Mouse (Mus musculus) spleen, adult 2 months (tissue): ENCODE measurements at regions not wholly inside any gene's neighbourhood (a gene's known extent, or its start where the extent isn't known, plus 50 kb on each side); places are given as distances from the start of the nearest gene placed in this dataset.

ENCODE experiments used
- DNase-seq, 2 experiments: peaks; one replicate each; pipeline versions ENCODE4 v3.0.0 to v3.0.0-alpha.2; 2012 to 2021; ENCODE audit warnings: low spot score in 2 of 2, low read depth in 1 of 2
- H3K27ac ChIP-seq: fragments of 200-500 bp; 2 replicates; pipeline ENCODE4 v1.5.1; 2012; ENCODE audit warnings: low read length, inconsistent platforms; ENCODE audit not compliant: insufficient read depth
- H3K27me3 ChIP-seq: fragments of 200-500 bp; 2 replicates; pipeline ENCODE4 v1.6.1; 2012; ENCODE audit warnings: mild to moderate bottlenecking, moderate library complexity, low read length, inconsistent platforms; ENCODE audit not compliant: control insufficient read depth, insufficient read depth
- H3K36me3 ChIP-seq: fragments of 200-500 bp; 2 replicates; pipeline ENCODE4 v1.6.1; 2012; ENCODE audit warnings: mild to moderate bottlenecking, low read length, inconsistent platforms; ENCODE audit not compliant: control insufficient read depth, insufficient read depth
- H3K4me1 ChIP-seq: fragments of 200-500 bp; 2 replicates; pipeline ENCODE4 v1.6.1; 2011; ENCODE audit warnings: inconsistent platforms; ENCODE audit not compliant: control insufficient read depth, insufficient read depth, insufficient read length
- H3K4me3 ChIP-seq: fragments of 200-500 bp; 2 replicates; pipeline ENCODE4 v1.5.1; 2011; ENCODE audit warnings: mild to moderate bottlenecking, inconsistent platforms; ENCODE audit not compliant: insufficient read depth, insufficient read length; ENCODE audit errors: extremely low read depth
- CTCF ChIP-seq: fragments of 200-500 bp; IDR thresholded peaks from 2 replicates; pipeline ENCODE4 v1.5.1; 2011; ENCODE audit warnings: mild to moderate bottlenecking, inconsistent platforms; ENCODE audit not compliant: insufficient read depth, insufficient read length, insufficient replicate concordance; ENCODE audit errors: extremely low read depth
- POLR2A ChIP-seq: fragments of 200-500 bp; IDR thresholded peaks from 2 replicates; pipeline ENCODE4 v1.6.1; 2011; ENCODE audit warnings: low read depth, low read length, inconsistent platforms
- WGBS: fragments of 180-500 bp; shearing (Covaris S2); methylation state at CpG from one replicate; pipeline ENCODE4 v1.1.7; 2018; 5-methylcytosine and 5-hydroxymethylcytosine counted together

GRCm38 (mm10) chr19:26296360-26296759, 308.5 kb upstream of the Smarca2 start:
- Histone ChIP-seq H3K36me3 (no peaks in the 10 kb centered on the region), H3K27me3 (no peaks in the 10 kb centered on the region), H3K27ac (no peak overlapping the region), H3K4me3 (no peak overlapping the region), H3K4me1 (no peaks in the 10 kb centered on the region)
- TF ChIP-seq CTCF (no peak), POLR2A (no peak)
- no peak for DNase-seq
- WGBS = 69% methylated on average over 6 of the region's 6 CpGs

GRCm38 (mm10) chr19:26308477-26309135, 296.2 kb upstream of the Smarca2 start:
- H3K27ac ChIP-seq = no peak overlapping the region
- no peaks in the 10 kb centered on the region for H3K27me3 ChIP-seq
- no peak overlapping the region for H3K4me3 ChIP-seq
- H3K4me1 ChIP-seq = no peaks in the 10 kb centered on the region
- DNase-seq = no peak
- WGBS = 91% methylated on average over 1 of the region's 1 CpGs
- no peaks in the 10 kb centered on the region for H3K36me3 ChIP-seq
- no peak for TF ChIP-seq CTCF
- TF ChIP-seq POLR2A = no peak

GRCm38 (mm10) chr19:26318977-26319376, 285.9 kb upstream of the Smarca2 start:
- H3K36me3 ChIP-seq = no peaks in the 10 kb centered on the region
- H3K4me1 ChIP-seq = no peaks in the 10 kb centered on the region
- DNase-seq = no peak
- no peak overlapping the region for H3K4me3 ChIP-seq
- 86% methylated on average over 2 of the region's 2 CpGs for WGBS
- no peak overlapping the region for H3K27ac ChIP-seq
- H3K27me3 ChIP-seq = no peaks in the 10 kb centered on the region
- TF ChIP-seq POLR2A (no peak), CTCF (no peak)

GRCm38 (mm10) chr19:26323682-26324081, 281.2 kb upstream of the Smarca2 start:
- no peaks in the 10 kb centered on the region for H3K36me3 ChIP-seq
- no peaks in the 10 kb centered on the region for H3K4me1 ChIP-seq
- TF ChIP-seq POLR2A = no peak
- TF ChIP-seq CTCF = no peak
- WGBS = 79% methylated on average over 5 of the region's 5 CpGs
- no peak overlapping the region for H3K27ac ChIP-seq
- DNase-seq = no peak
- no peak overlapping the region for H3K4me3 ChIP-seq
- H3K27me3 ChIP-seq = no peaks in the 10 kb centered on the region

GRCm38 (mm10) chr19:26339120-26339519, 265.7 kb upstream of the Smarca2 start:
- DNase-seq = no peak

GRCm38 (mm10) chr19:26340155-26340554, 264.7 kb upstream of the Smarca2 start:
- no peaks in the 10 kb centered on the region for H3K36me3 ChIP-seq
- 75% methylated on average over 3 of the region's 3 CpGs for whole genome bisulfite sequencing
- no peak overlapping the region for H3K4me3 ChIP-seq
- no peak overlapping the region for H3K27ac ChIP-seq
- no peaks in the 10 kb centered on the region for H3K27me3 ChIP-seq
- DNase-seq = no peak
- H3K4me1 ChIP-seq = no peaks in the 10 kb centered on the region
- no peak for TF ChIP-seq CTCF
- TF ChIP-seq POLR2A = no peak

More at GRCm38 (mm10) chr19:26339120-26339519, 265.7 kb upstream of the Smarca2 start:
- no peaks in the 10 kb centered on the region for H3K36me3 ChIP-seq
- H3K27ac ChIP-seq = no peak overlapping the region
- no peaks in the 10 kb centered on the region for H3K27me3 ChIP-seq
- H3K4me1 ChIP-seq = no peaks in the 10 kb centered on the region
- 92% methylated on average over 4 of the region's 4 CpGs for WGBS
- no peak for TF ChIP-seq CTCF
- TF ChIP-seq POLR2A = no peak
- H3K4me3 ChIP-seq = no peak overlapping the region

- no peak for TF ChIP-seq POLR2A
- no peak for TF ChIP-seq CTCF
- 92% methylated on average over 7 of the region's 7 CpGs for WGBS
- H3K27me3 ChIP-seq = no peaks in the 10 kb centered on the region
- no peak for DNase-seq
- H3K36me3 ChIP-seq = no peaks in the 10 kb centered on the region
- no peak overlapping the region for H3K4me3 ChIP-seq
- no peaks in the 10 kb centered on the region for H3K4me1 ChIP-seq
- no peak overlapping the region for H3K27ac ChIP-seq
Observed at GRCm38 (mm10) chr19:26355054-26355453, 249.8 kb upstream of the Smarca2 start.
